Mouse (Mus musculus) c-Kit-positive CD71-positive TER-119-positive erythroid progenitor cells, embryonic 14.5 days (primary cell): ENCODE results near the gene Fgfr2.

Source experiments
- DNase-seq: peaks from one replicate; pipeline ENCODE4 v3.0.0-alpha.2; 2013; ENCODE audit warnings: low spot score

The Fgfr2 gene

DNA sequence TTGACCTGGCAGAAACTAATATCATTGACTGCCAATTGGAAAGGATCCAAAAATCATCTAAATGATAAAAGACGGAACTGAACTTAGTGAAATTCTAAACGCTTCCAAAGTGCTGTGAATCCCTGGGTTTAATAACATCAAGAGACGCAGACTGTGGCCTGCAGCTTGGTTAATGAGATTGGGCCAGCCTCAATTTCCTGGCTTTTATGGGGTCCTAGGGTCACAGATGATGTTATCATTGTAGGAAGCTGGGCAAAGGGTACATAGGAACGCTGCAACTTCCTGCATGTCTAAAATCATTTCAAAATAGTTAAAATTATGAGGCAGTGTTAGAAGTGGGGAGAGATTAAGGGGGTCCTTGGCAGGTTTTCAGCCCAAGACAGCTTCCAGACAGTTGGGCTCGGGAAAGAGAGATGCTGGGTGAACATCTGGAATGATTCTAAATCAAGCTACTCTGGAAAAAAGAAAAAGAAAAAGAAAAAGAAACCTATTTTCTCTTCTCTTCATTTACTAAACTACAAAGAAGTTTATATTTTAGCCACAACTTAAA, 823.4 kb downstream of the Fgfr2 start:
- DNase-seq, result no peak

- DNase-seq, result no peak
Measured at GRCm38 (mm10) chr7:132298412-132298990, 824.6 kb downstream of the Fgfr2 start.

DNA sequence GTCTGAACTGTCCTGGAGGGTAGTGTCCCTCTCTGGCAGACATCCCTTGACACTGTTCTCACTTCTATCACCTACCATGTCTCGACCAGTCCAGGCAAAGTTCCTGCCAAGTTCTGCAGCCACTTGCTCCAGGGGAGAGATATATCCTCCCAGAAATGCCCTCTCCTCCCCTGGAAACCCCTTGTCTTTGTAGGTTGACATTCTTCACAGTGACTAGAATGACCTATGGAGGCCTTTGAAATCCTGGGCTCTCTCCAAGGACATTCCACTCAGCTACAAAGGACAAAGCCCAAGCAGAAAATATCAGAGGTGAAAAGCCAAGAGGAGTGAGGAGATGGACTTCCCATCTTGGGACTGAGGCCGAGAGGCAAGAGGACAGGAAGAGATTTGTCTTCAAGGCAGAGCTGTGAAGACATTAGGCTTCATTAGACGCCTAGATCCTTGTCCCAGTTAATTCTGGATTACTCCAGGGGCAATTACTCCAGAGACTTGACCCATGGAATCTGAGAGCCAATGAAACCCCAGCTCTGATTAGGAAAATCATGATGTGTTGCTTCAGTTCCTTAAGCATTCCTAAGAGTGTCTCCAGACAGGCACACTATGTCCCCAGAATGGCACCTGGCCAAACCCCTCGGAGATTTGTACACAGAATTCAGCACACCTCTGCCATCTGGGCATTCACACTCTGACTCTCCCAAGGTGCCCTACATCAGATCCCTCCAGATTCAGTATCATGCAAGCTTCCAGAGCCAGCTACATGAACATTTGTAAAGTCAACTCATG, 826.3 kb downstream of the Fgfr2 start:
- DNase-seq, result no peak

GRCm38 (mm10) chr7:132296132-132296531, 827.0 kb downstream of the Fgfr2 start:
- no peak for DNase-seq

DNA sequence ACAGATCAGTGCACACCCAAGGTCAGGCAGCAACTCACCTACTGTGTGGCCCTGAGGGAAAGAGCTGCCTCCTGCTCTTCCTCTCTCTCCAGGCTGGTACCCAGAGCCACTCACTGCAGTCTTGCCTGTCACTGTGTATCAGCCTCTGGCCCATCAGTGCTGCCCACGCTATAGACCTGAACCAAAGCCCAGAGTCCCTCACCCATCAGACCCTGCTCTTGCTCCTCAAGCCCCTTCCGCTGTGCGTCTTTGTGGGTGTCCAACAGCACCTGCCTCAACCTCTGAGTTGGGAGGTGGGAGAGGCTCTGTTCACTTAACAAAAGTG, 835.8 kb downstream of the Fgfr2 start:
- DNase-seq, result no peak

GRCm38 (mm10) chr7:132286630-132287339, 836.4 kb downstream of the Fgfr2 start:
- no peak for DNase-seq

- no peak for DNase-seq
Measured at GRCm38 (mm10) chr7:132284795-132285194, 838.4 kb downstream of the Fgfr2 start.

DNA sequence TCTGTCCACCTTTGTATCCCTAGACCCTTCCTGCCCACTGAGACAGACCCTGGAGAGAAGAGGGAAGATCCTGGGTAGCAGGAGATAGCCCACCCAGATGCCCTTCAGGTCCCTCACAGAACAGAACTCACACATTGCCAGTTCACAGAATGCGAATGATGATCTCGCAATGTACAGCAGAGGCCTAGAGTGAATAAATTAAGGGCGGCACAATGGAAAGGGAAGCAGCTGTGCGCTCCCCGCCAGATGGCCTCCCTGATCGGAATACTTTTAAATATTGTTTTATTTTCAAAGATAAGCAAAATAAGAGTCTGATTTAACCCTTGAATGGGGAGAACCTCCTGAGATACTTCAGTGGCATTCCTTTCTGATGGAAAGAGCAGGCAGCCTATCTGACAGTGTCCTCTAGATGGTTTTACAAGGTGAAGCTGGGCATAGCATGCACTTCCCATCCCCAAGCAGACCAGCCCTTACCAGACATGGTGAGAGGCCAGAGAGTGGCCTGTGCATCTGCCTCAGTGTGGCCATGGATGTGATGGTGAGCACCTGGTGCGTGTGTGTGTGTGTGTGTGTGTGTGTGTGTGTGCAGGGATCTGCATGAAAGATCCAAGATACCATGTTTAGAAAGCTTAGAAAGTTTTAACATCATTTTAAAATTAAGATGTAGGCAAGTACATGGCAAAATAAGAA, 839.0 kb downstream of the Fgfr2 start:
- no peak for DNase-seq

DNA sequence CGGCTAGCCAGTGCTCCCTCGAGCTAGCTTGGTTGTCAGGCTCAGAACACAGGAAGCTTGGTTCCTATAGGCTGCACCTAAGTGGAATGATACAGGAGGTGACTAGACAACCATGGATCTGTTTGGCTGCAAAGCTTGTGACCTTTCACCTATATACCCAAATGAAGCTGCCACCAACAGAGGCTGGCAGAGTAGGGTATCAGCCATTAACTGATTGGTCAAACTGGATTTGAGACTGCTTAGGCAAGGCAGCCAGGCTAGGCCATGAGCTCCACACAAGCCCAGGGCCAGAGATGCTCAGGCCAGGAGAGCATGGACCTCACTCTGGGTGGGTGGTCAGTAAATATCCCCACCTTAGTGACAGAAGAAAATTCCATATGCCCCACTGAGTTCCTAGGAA, 840.6 kb downstream of the Fgfr2 start:
- no peak for DNase-seq

DNA sequence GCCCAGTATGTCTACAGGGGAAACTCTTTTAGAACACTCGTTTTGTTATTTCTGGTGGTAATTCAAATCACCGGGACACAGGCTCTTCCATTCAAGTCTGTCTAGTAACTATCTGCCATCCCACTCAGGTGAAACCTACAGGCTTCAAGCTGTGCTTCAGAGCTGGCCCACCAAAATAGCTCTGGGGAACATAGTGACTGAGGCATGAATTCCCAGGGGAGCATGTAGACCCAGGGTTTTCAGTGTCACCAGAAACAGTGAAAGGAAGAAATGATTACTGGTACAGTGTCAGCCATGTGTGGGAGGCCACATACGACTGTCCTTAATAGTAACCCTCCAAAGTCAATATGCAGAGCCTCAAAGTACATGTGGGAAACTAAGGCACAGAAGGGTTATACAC, 841.0 kb downstream of the Fgfr2 start:
- DNase-seq, result no peak

DNA sequence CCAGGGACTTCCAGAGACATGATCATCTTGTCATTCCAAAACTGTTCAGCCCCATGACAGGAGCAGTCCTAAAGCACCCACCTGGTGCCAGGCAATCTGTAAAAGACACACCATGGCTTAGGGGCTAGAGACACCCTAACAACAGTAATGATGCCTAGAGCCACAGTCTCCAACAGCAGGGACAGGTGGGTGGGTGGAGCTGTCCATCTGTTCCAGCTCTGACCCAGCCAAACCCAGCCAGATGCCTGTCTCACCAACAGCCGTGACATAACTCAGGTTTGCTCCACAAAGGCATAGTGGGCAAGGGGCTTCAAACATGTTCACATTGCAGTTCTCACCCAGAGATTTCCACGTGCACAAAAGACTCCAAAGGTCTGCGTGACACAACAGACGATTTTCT, 841.4 kb downstream of the Fgfr2 start:
- no peak for DNase-seq

GRCm38 (mm10) chr7:132278658-132279057, 844.5 kb downstream of the Fgfr2 start:
- no peak for DNase-seq

GRCm38 (mm10) chr7:132276287-132276686, 846.9 kb downstream of the Fgfr2 start:
- DNase-seq, result no peak

DNA sequence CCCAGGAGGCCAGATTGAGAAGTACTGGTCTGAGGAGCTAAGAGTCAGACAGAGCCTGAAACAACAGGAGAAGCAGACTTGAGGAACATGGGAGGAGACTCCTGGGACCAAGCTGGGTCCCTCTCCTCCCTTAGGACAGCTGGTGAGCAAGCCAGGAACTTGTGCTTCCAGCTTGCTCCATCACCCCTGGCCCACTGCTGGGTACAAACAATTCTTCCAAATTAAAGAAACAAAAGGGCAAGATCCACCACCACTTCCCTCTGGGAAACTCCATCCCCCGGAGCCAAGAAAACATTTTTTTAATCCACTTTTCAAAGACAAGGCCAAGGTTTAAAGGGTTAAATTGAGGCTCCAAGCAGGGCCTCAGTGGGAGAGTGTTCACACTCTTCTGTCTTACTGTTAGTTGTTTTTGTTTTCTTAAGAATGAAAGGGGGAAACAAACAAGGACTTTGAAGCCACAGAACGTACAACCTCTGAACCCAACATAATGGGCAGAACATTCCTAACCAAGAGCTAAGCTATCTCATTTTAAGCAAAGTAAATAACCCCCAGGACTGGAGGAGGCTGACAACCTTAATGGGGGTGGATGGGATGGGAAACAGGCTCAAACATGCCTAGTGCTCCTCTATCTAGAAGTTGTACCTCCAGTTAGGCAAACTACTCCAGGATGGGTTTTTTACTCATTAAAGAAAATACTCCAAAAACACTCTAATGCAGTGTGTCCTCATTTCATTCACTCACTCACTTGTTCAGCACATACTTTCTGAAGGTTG, 849.2 kb downstream of the Fgfr2 start:
- no peak for DNase-seq

DNA sequence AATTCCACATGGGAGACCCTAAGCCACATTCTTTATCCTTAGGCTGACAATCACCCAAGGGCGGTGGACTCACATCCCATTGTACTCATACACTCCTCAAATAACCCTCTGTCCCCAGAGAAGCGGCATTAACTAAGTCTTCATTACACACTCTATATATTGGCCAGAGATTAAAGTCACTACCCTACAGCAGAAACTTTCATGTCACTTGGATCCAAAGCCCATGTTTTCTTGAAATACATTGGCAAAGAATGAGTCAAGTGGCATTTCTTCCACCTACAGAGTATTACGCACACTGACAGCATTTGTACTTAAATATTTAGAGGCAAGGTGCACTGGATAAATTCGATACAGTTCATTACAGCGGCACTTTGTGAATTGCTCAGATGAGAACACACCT, 850.2 kb downstream of the Fgfr2 start:
- DNase-seq, result no peak

- DNase-seq, result no peak
Measured at GRCm38 (mm10) chr7:132270364-132270763, 852.8 kb downstream of the Fgfr2 start.

DNA sequence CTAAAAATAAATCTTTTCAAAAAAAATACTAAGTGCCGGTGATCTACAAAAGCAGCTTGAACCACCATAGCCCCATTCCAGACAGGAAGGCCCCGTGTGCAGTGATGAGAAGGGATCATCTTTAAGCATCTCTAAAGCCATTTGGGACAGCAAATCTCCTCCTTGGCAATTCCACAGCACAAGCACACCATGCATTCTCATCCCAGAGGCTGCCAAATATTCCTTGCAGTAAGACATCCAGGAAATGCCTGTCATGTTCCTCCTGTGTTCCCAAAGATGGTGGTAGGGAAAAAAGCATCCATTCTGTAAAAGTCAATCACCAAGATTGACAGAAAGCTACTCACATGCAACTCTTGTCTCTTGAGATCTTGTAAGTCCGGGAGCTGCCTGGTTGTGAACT, 853.5 kb downstream of the Fgfr2 start:
- DNase-seq, result no peak

DNA sequence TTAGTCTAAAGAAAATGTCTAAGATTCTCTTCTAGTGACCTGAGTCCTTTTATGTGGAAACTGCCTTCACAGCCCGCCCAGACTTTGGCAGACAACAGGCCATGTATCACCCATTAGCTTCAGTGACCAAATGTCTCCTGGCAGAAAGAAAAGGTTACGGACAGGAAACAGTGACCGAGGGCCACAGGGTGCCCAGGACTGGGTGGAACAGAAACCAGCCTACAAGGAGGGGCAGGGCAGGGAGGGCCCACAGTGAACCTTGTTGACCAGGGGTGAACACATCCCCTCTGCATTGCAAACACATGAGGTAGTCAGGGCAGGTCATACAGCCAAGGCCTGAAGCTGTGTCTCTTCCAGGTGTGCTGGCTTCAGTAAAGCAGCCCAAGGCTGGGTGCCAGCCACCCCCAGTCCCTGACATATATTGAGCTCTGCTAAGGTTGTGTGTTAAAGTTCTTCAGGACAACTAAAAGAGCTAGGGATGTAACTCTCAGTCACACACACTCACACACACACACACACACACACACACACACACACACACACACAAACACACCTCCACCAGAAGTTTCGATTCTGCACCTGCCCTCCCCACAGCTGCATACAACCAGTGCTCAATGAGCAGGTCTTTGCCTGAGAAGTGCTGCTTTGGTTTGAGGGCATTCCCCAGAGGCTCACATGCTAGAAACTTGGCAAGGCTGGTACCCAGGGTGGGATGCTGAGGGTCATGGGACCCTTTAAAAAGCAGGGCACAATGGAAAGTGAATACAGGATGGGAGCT, 855.2 kb downstream of the Fgfr2 start:
- no peak for DNase-seq

DNA sequence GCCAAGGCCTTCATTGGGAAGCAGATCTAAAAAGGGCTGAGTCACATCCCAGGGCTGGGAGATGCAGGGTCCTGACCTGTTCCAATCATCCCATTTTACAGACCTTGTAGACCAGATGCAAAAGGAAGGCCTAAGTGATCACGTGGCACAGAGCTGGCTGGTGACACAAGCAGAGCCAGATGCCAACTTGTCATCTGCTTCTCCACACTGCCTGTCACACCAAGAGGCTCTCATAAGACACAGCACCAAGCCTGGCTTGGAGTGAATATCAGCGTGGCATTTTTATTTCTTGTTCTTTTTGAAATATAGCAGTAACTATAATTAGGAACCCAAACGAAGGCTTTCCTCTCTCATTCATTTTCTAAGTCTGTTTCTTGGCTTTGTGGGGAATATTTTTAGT, 858.4 kb downstream of the Fgfr2 start:
- no peak for DNase-seq

GRCm38 (mm10) chr7:132263186-132263585, 860.0 kb downstream of the Fgfr2 start:
- no peak for DNase-seq

GRCm38 (mm10) chr7:132262696-132263095, 860.5 kb downstream of the Fgfr2 start:
- DNase-seq, result peak; percentile 60
